Mouse (Mus musculus): ENCODE measurements around the gene Cd109.
A peak's percentile ranks its signal among the peaks of the same experiment; 100 is the strongest.

Cd109 gene

GRCm38 (mm10) chr9:78646008-78646777, 30.8 kb downstream of the Cd109 start:
- peak; percentile 86 for DNase-seq

GRCm38 (mm10) chr9:78648641-78649040, 33.3 kb downstream of the Cd109 start:
- DNase-seq: no peak

GRCm38 (mm10) chr9:78649398-78649797, 34.1 kb downstream of the Cd109 start:
- DNase-seq: no peak

GRCm38 (mm10) chr9:78657564-78657963, 42.2 kb downstream of the Cd109 start:
- DNase-seq: no peak

- no peak for DNase-seq
These were observed 56.2 kb downstream of the Cd109 start for GRCm38 (mm10) chr9:78671446-78671985.

- peak; percentile 63 for DNase-seq
These were observed 85.3 kb downstream of the Cd109 start for GRCm38 (mm10) chr9:78700691-78701090.

GRCm38 (mm10) chr9:78702509-78703239, 87.3 kb downstream of the Cd109 start:
- no peak for DNase-seq

- no peak for DNase-seq
These were observed 105.8 kb downstream of the Cd109 start for GRCm38 (mm10) chr9:78720888-78721798.

- DNase-seq: no peak
These were observed 116.6 kb downstream of the Cd109 start for GRCm38 (mm10) chr9:78731931-78732330.

- no peak for DNase-seq
These were observed 120.2 kb downstream of the Cd109 start for GRCm38 (mm10) chr9:78735519-78735918.

GRCm38 (mm10) chr9:78742012-78742411, 126.7 kb downstream of the Cd109 start:
- DNase-seq: no peak

GRCm38 (mm10) chr9:78750246-78750645, 134.9 kb downstream of the Cd109 start:
- no peak for DNase-seq
